Mouse (Mus musculus) neural tube, embryonic 13.5 days (tissue): ENCODE results near the gene Dnajb14. TPM values are rescaled to one million over a fixed set of nuclear protein-coding genes. Genes with fewer than 3 reads are reported as not detected.
"Not testable (repeated sequence)": the region's sequence is repeated elsewhere in the genome, so short reads cannot be mapped to it uniquely, and the experiment has no call there.

ENCODE experiments used
- ATAC-seq: fragments of 200-750 bp; cut with Nextera tagmentation; 2 replicates; pipeline ENCODE4 v1.8.0; 2017; ENCODE audit warnings: low read depth, mild to moderate bottlenecking, moderate TSS enrichment, moderate library complexity
- H3K27ac ChIP-seq: fragments of 300-500 bp; sonication (generic); replicated peaks from 2 replicates; pipeline ENCODE4 v1.5.1; 2015; ENCODE audit warnings: moderate library complexity, mild to moderate bottlenecking, inconsistent platforms
- H3K27me3 ChIP-seq: fragments of 300-500 bp; sonication (generic); 2 replicates; pipeline ENCODE4 v1.6.1; 2015; ENCODE audit warnings: mild to moderate bottlenecking, inconsistent platforms
- H3K36me3 ChIP-seq: fragments of 300-500 bp; sonication (generic); 2 replicates; pipeline ENCODE4 v1.6.1; 2015; ENCODE audit warnings: mild to moderate bottlenecking, inconsistent platforms
- H3K4me1 ChIP-seq: fragments of 300-500 bp; sonication (generic); replicated peaks from 2 replicates; pipeline ENCODE4 v1.6.1; 2015; ENCODE audit warnings: inconsistent platforms
- H3K4me2 ChIP-seq: fragments of 300-500 bp; sonication (generic); 2 replicates; pipeline ENCODE4 v1.6.1; 2015; ENCODE audit warnings: inconsistent platforms, mild to moderate bottlenecking, moderate library complexity
- H3K4me3 ChIP-seq: fragments of 300-500 bp; sonication (generic); 2 replicates; pipeline ENCODE4 v1.5.1; 2015; ENCODE audit warnings: mild to moderate bottlenecking, inconsistent platforms
- H3K9ac ChIP-seq: fragments of 300-500 bp; sonication (generic); 2 replicates; pipeline ENCODE4 v1.6.1; 2015; ENCODE audit warnings: moderate library complexity, mild to moderate bottlenecking, inconsistent platforms
- H3K9me3 ChIP-seq: fragments of 300-500 bp; sonication (generic); 2 replicates; pipeline ENCODE4 v1.6.1; 2016; ENCODE audit warnings: inconsistent platforms
- WGBS: fragments of 180-500 bp; shearing (Covaris S2); methylation state at CpG from one replicate; pipeline ENCODE4 v1.1.7; 2015; 5-methylcytosine and 5-hydroxymethylcytosine counted together
- polyA plus RNA-seq: library from polyadenylated mRNA; unstranded; fragments of >200 nt; fragmentation: Nextera tagmentation; extraction: Ambion mirVana; gene quantifications from 2 replicates; pipeline ENCODE4 v1.2.1, GENCODE M21; 2015

Gene Dnajb14
- polyA plus RNA-seq, 1 experiment from 2014 or later: 12.9 TPM

GRCm38 (mm10) chr3:137846552-137846951, 20.9 kb upstream of the Dnajb14 start:
- no peak for ATAC-seq

GRCm38 (mm10) chr3:137848354-137848753, 19.1 kb upstream of the Dnajb14 start:
- H3K4me3 ChIP-seq: no peak overlapping the region
- no peak overlapping the region for H3K9ac ChIP-seq
- H3K4me2 ChIP-seq: no peak overlapping the region
- no peaks in the 10 kb centered on the region for H3K4me1 ChIP-seq
- ATAC-seq: no peak
- 92% methylated on average over 9 of the region's 9 CpGs for WGBS
- H3K27me3 ChIP-seq: no peaks in the 10 kb centered on the region
- no peak overlapping the region for H3K27ac ChIP-seq
- no peaks in the 10 kb centered on the region for H3K9me3 ChIP-seq
- no peaks in the 10 kb centered on the region for H3K36me3 ChIP-seq

More at GRCm38 (mm10) chr3:137846552-137846951, 20.9 kb upstream of the Dnajb14 start:
- WGBS: 79% methylated on average over 5 of the region's 5 CpGs
- Histone ChIP-seq H3K4me2 (no peak overlapping the region), H3K4me1 (no peaks in the 10 kb centered on the region), H3K4me3 (no peak overlapping the region), H3K9ac (no peak overlapping the region), H3K9me3 (no peaks in the 10 kb centered on the region), H3K36me3 (no peaks in the 10 kb centered on the region), H3K27me3 (no peaks in the 10 kb centered on the region), H3K27ac (no peak overlapping the region)

- no peaks in the 10 kb centered on the region for H3K9me3 ChIP-seq
- H3K4me1 ChIP-seq: no peaks in the 10 kb centered on the region
- WGBS: 93% methylated on average over 5 of the region's 5 CpGs
- H3K27me3 ChIP-seq: no peaks in the 10 kb centered on the region
- H3K36me3 ChIP-seq: no peaks in the 10 kb centered on the region
- H3K27ac ChIP-seq: no peak overlapping the region
- ATAC-seq: no peak
- H3K4me3 ChIP-seq: no peak overlapping the region
- H3K4me2 ChIP-seq: no peak overlapping the region
- H3K9ac ChIP-seq: no peak overlapping the region
Observed at GRCm38 (mm10) chr3:137849697-137850096, 17.8 kb upstream of the Dnajb14 start.

- Histone ChIP-seq H3K4me3 (no peak overlapping the region), H3K4me1 (no peaks in the 10 kb centered on the region), H3K9me3 (no peaks in the 10 kb centered on the region), H3K36me3 (no peaks in the 10 kb centered on the region), H3K4me2 (no peak overlapping the region), H3K27me3 (no peaks in the 10 kb centered on the region), H3K27ac (no peak overlapping the region), H3K9ac (no peak overlapping the region)
- 92% methylated on average over 2 of the region's 2 CpGs for WGBS
- no peak for ATAC-seq
Observed at GRCm38 (mm10) chr3:137851196-137851595, 16.3 kb upstream of the Dnajb14 start.

GRCm38 (mm10) chr3:137853011-137853410, 14.5 kb upstream of the Dnajb14 start:
- 97% methylated on average over 1 of the region's 1 CpGs for WGBS
- H3K27ac ChIP-seq, H3K27me3 ChIP-seq: not testable (repeated sequence)

GRCm38 (mm10) chr3:137855328-137855727, 12.1 kb upstream of the Dnajb14 start:
- ATAC-seq: no peak
- H3K36me3 ChIP-seq: no peaks in the 10 kb centered on the region
- H3K27me3 ChIP-seq: no peaks in the 10 kb centered on the region
- no peak overlapping the region for H3K9ac ChIP-seq
- WGBS: 79% methylated on average over 3 of the region's 3 CpGs
- no peaks in the 10 kb centered on the region for H3K4me1 ChIP-seq
- H3K4me3 ChIP-seq: no peak overlapping the region
- H3K9me3 ChIP-seq: no peaks in the 10 kb centered on the region
- H3K27ac ChIP-seq: no peak overlapping the region
- H3K4me2 ChIP-seq: no peak overlapping the region

More at GRCm38 (mm10) chr3:137853011-137853410, 14.5 kb upstream of the Dnajb14 start:
- H3K4me2 ChIP-seq, ATAC-seq, H3K4me3 ChIP-seq, H3K36me3 ChIP-seq, H3K4me1 ChIP-seq, H3K9ac ChIP-seq, H3K9me3 ChIP-seq: not testable (repeated sequence)

- Histone ChIP-seq H3K4me1 (no peaks in the 10 kb centered on the region), H3K27ac (no peak overlapping the region), H3K4me2 (no peak overlapping the region), H3K27me3 (no peaks in the 10 kb centered on the region), H3K9me3 (no peaks in the 10 kb centered on the region), H3K9ac (no peak overlapping the region), H3K36me3 (no peaks in the 10 kb centered on the region), H3K4me3 (no peak overlapping the region)
- no peak for ATAC-seq
- 81% methylated on average over 7 of the region's 7 CpGs for WGBS
Observed at GRCm38 (mm10) chr3:137856061-137856460, 11.4 kb upstream of the Dnajb14 start.

- Histone ChIP-seq H3K4me1 (peaks cover 7% of the 10 kb centered on the region), H3K27me3 (no peaks in the 10 kb centered on the region), H3K9me3 (no peaks in the 10 kb centered on the region), H3K4me2 (no peak overlapping the region), H3K36me3 (no peaks in the 10 kb centered on the region), H3K27ac (no peak overlapping the region), H3K4me3 (no peak overlapping the region), H3K9ac (no peak overlapping the region)
- WGBS: 79% methylated on average over 8 of the region's 8 CpGs
- no peak for ATAC-seq
Observed at GRCm38 (mm10) chr3:137860394-137861170, 6.9 kb upstream of the Dnajb14 start.

GRCm38 (mm10) chr3:137861436-137861835, 6.0 kb upstream of the Dnajb14 start:
- 86% methylated on average over 4 of the region's 4 CpGs for WGBS

GRCm38 (mm10) chr3:137862600-137862999, 4.9 kb upstream of the Dnajb14 start:
- Histone ChIP-seq H3K27ac (no peak overlapping the region), H3K36me3 (0 out of 2 replicates have a peak, but pooled peaks cover 3% of the 10 kb centered on the region), H3K4me2 (no peak overlapping the region), H3K9me3 (no peaks in the 10 kb centered on the region), H3K4me3 (no peak overlapping the region), H3K9ac (no peak overlapping the region), H3K4me1 (peaks cover 21% of the 10 kb centered on the region), H3K27me3 (no peaks in the 10 kb centered on the region)
- no peak for ATAC-seq
- WGBS: 94% methylated on average over 3 of the region's 3 CpGs

More at GRCm38 (mm10) chr3:137861436-137861835, 6.0 kb upstream of the Dnajb14 start:
- no peaks in the 10 kb centered on the region for H3K27me3 ChIP-seq
- H3K4me2 ChIP-seq: no peak overlapping the region
- no peak for ATAC-seq
- H3K36me3 ChIP-seq: 0 out of 2 replicates have a peak, but pooled peaks cover 3% of the 10 kb centered on the region
- H3K27ac ChIP-seq: no peak overlapping the region
- H3K9ac ChIP-seq: no peak overlapping the region
- H3K9me3 ChIP-seq: no peaks in the 10 kb centered on the region
- no peak overlapping the region for H3K4me3 ChIP-seq
- peaks cover 14% of the 10 kb centered on the region for H3K4me1 ChIP-seq

- Histone ChIP-seq H3K36me3 (0 out of 2 replicates have a peak, but pooled peaks cover 3% of the 10 kb centered on the region), H3K27me3 (no peaks in the 10 kb centered on the region), H3K27ac (peak overlapping the region; percentile 98), H3K4me1 (peaks cover 24% of the 10 kb centered on the region), H3K9me3 (no peaks in the 10 kb centered on the region), H3K9ac (peak overlapping the region; percentile 79), H3K4me2 (peak overlapping the region; percentile 65), H3K4me3 (peak overlapping the region; percentile 86)
- WGBS: 37% methylated on average over 22 of the region's 22 CpGs
- no peak; the same call in 1 of the 2 replicates for ATAC-seq
Observed at GRCm38 (mm10) chr3:137863330-137864123, 3.9 kb upstream of the Dnajb14 start.
